Mouse (Mus musculus) embryonic facial prominence, embryonic 13.5 days (tissue): ENCODE measurements at regions not wholly inside any gene's neighbourhood (a gene's known extent, or its start where the extent isn't known, plus 50 kb on each side); places are given as distances from the start of the nearest gene placed in this dataset.

Experiments
- ATAC-seq: fragments of 200-750 bp; cut with Nextera tagmentation; 2 replicates; pipeline ENCODE4 v1.8.0; 2017; ENCODE audit warnings: low read depth; ENCODE audit not compliant: insufficient number of reproducible peaks, insufficient read depth, low FRiP score, low TSS enrichment
- H3K27ac ChIP-seq: fragments of 300-500 bp; sonication (generic); 2 replicates; pipeline ENCODE4 v1.5.1; 2015; ENCODE audit warnings: moderate library complexity, mild to moderate bottlenecking, inconsistent platforms
- H3K27me3 ChIP-seq: fragments of 300-500 bp; sonication (generic); 2 replicates; pipeline ENCODE4 v1.6.1; 2015; ENCODE audit warnings: mild to moderate bottlenecking, inconsistent platforms
- H3K36me3 ChIP-seq: fragments of 300-500 bp; sonication (generic); 2 replicates; pipeline ENCODE4 v1.6.1; 2015; ENCODE audit warnings: mild to moderate bottlenecking, inconsistent platforms
- H3K4me1 ChIP-seq: fragments of 300-500 bp; sonication (generic); 2 replicates; pipeline ENCODE4 v1.6.1; 2015; ENCODE audit warnings: inconsistent platforms
- H3K4me2 ChIP-seq: fragments of 300-500 bp; sonication (generic); 2 replicates; pipeline ENCODE4 v1.6.1; 2015; ENCODE audit warnings: moderate library complexity, mild to moderate bottlenecking, inconsistent platforms
- H3K4me3 ChIP-seq: fragments of 300-500 bp; sonication (generic); 2 replicates; pipeline ENCODE4 v1.5.1; 2015; ENCODE audit warnings: mild to moderate bottlenecking, inconsistent platforms
- H3K9ac ChIP-seq: fragments of 300-500 bp; sonication (generic); 2 replicates; pipeline ENCODE4 v1.6.1; 2015; ENCODE audit warnings: mild to moderate bottlenecking, inconsistent platforms
- H3K9me3 ChIP-seq: fragments of 300-500 bp; sonication (generic); 2 replicates; pipeline ENCODE4 v1.6.1; 2016; ENCODE audit warnings: inconsistent platforms
- WGBS: fragments of 180-500 bp; shearing (Covaris S2); methylation state at CpG from one replicate; pipeline ENCODE4 v1.1.7; 2015; ENCODE audit warnings: mixed read lengths; 5-methylcytosine and 5-hydroxymethylcytosine counted together

- no peak for ATAC-seq
These were observed 254.1 kb upstream of the Plxna2 start for GRCm38 (mm10) chr1:194363917-194364316.

DNA sequence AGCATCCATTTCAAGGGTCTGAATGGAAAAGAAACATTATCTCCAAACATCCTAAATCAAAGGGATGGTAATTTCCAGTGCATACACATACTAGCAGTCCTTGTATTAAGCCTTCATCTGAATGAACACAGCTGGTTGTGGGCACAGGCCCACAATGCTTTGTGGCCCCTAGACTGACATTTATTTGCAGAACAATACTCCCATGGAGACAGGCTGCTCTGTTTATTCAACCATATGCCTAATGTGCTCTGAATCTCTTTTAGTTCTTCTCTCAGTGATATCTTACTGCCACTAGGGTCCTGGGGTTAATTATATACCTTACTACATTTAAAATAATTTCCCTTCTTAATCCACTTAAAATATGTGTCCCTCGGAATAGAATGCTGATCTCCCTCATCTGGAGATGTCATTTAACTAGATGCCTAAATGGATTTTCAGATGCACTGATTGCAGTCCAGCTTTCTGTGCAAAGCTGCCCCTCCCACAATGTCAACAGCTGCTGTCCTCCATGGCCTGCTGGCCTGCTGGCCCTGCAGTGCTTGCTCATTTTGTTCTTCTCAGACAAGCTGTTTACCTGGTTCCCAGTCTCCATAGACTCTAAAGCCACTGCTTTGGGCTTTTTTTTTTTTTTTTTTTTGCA, 254.8 kb upstream of the Plxna2 start:
- H3K4me2 ChIP-seq = no peak overlapping the region
- no peak overlapping the region for H3K27ac ChIP-seq
- H3K27me3 ChIP-seq = no peaks in the 10 kb centered on the region
- H3K9ac ChIP-seq = no peak overlapping the region
- H3K9me3 ChIP-seq = no peaks in the 10 kb centered on the region
- H3K4me1 ChIP-seq = no peaks in the 10 kb centered on the region
- no peak overlapping the region for H3K4me3 ChIP-seq
- 24% methylated on average over 1 of the region's 1 CpGs for WGBS
- no peaks in the 10 kb centered on the region for H3K36me3 ChIP-seq
- no peak for ATAC-seq

More at GRCm38 (mm10) chr1:194363917-194364316, 254.1 kb upstream of the Plxna2 start:
- Histone ChIP-seq H3K4me2 (no peak overlapping the region), H3K4me1 (no peaks in the 10 kb centered on the region), H3K36me3 (no peaks in the 10 kb centered on the region), H3K4me3 (no peak overlapping the region), H3K27ac (no peak overlapping the region), H3K9ac (no peak overlapping the region), H3K27me3 (no peaks in the 10 kb centered on the region), H3K9me3 (no peaks in the 10 kb centered on the region)
- 80% methylated on average over 5 of the region's 5 CpGs for WGBS

DNA sequence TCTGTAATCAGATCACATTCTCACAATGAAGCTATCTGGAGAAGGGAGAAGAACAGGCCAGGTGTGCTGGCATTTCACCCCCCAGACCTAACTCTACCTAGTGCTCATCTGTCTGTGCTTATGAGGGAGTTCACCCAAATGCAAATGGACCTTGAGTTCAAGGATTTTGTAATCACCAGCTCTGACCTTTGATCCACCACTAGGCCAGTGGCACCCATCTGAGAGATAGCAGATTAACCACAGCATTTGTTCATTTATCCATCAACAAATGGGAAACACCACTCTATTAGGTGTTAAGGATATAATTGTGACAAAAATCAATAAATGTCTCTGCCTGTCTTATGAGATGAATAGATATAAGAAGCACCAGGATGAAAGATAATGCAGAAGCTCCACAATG, 255.7 kb upstream of the Plxna2 start:
- H3K27ac ChIP-seq = no peak overlapping the region
- no peak overlapping the region for H3K4me3 ChIP-seq
- H3K36me3 ChIP-seq = no peaks in the 10 kb centered on the region
- H3K4me2 ChIP-seq = no peak overlapping the region
- H3K4me1 ChIP-seq = no peaks in the 10 kb centered on the region
- ATAC-seq = no peak
- H3K9me3 ChIP-seq = no peaks in the 10 kb centered on the region
- no peak overlapping the region for H3K9ac ChIP-seq
- H3K27me3 ChIP-seq = no peaks in the 10 kb centered on the region

- Histone ChIP-seq H3K9me3 (no peaks in the 10 kb centered on the region), H3K4me2 (no peak overlapping the region), H3K4me3 (no peak overlapping the region), H3K36me3 (no peaks in the 10 kb centered on the region), H3K9ac (no peak overlapping the region), H3K27me3 (no peaks in the 10 kb centered on the region), H3K4me1 (no peaks in the 10 kb centered on the region), H3K27ac (no peak overlapping the region)
- no peak for ATAC-seq
- 25% methylated on average over 1 of the region's 1 CpGs for WGBS
These were observed 256.7 kb upstream of the Plxna2 start for GRCm38 (mm10) chr1:194361316-194361715.

GRCm38 (mm10) chr1:194354332-194355120, 263.5 kb upstream of the Plxna2 start:
- 47% methylated on average over 1 of the region's 1 CpGs for WGBS
- Histone ChIP-seq H3K4me3 (no peak overlapping the region), H3K4me2 (no peak overlapping the region), H3K4me1 (no peaks in the 10 kb centered on the region), H3K27ac (no peak overlapping the region), H3K36me3 (no peaks in the 10 kb centered on the region), H3K27me3 (no peaks in the 10 kb centered on the region), H3K9ac (no peak overlapping the region), H3K9me3 (no peaks in the 10 kb centered on the region)
- no peak for ATAC-seq

DNA sequence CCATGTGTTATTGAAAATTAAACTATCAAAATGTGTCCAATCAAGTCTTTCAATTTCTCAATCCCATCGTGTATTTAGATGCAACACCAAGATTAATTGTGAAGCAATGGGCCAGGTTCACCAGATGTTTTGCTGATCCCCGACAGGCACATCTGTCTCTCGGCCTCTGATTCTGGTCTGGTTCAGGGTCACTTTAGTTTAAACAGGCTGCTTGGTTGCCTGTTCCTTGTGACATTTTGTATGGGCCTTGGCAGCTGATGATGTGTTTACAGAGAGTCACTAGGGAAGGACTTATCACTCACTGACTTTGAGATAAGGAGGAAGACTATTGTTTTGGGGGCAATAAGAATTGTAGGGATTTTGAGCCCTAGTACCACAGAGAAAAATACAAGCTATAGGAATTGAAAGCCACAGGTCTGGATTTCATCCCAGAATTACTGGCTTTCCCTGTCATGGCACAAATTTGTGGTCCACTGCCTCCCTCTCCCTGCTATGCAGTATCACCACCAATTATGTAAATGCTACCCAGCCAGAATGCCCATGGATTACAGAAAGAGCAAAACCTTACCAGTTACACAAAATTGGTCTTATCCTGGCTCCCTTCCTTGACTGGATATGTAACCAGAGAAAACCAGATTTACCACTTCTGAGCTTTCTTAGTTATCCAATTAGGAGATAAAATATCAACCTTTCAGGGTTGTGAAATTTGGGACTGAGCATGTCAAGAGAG, 272.5 kb upstream of the Plxna2 start:
- H3K9ac ChIP-seq = no peak overlapping the region
- no peaks in the 10 kb centered on the region for H3K36me3 ChIP-seq
- H3K4me3 ChIP-seq = no peak overlapping the region
- peak; percentile 59; the same call in 1 of the 2 replicates for ATAC-seq
- H3K27ac ChIP-seq = no peak overlapping the region
- 50% methylated on average over 3 of the region's 3 CpGs for WGBS
- H3K4me2 ChIP-seq = no peak overlapping the region
- no peaks in the 10 kb centered on the region for H3K27me3 ChIP-seq
- H3K9me3 ChIP-seq = no peaks in the 10 kb centered on the region
- peaks cover 10% of the 10 kb centered on the region; the same call in 1 of the 2 replicates for H3K4me1 ChIP-seq

DNA sequence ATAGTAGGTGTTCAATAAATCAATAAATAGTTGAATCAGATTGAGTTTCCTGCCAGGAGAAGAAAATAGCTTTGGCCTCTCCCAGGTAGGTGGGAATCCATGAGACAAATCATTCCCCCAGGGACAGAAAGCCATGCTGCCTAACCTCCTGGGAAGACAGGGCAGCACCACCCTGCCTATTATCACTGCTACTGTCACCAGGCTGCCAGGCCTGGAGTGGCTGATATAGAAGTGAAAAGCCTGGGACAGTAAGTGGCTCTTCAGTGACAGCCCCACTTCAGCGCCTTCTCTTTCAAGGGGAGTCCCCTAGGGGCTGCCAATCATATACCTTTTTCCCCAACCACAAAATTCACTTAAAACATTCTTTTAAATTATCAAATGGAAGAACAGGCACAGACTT, 275.4 kb upstream of the Plxna2 start:
- H3K4me3 ChIP-seq = no peak overlapping the region
- H3K9ac ChIP-seq = no peak overlapping the region
- H3K27me3 ChIP-seq = no peaks in the 10 kb centered on the region
- no peak overlapping the region for H3K4me2 ChIP-seq
- no peak for ATAC-seq
- WGBS = 63% methylated on average over 1 of the region's 1 CpGs
- no peaks in the 10 kb centered on the region for H3K9me3 ChIP-seq
- H3K27ac ChIP-seq = no peak overlapping the region
- H3K36me3 ChIP-seq = no peaks in the 10 kb centered on the region
- H3K4me1 ChIP-seq = peaks cover 20% of the 10 kb centered on the region

DNA sequence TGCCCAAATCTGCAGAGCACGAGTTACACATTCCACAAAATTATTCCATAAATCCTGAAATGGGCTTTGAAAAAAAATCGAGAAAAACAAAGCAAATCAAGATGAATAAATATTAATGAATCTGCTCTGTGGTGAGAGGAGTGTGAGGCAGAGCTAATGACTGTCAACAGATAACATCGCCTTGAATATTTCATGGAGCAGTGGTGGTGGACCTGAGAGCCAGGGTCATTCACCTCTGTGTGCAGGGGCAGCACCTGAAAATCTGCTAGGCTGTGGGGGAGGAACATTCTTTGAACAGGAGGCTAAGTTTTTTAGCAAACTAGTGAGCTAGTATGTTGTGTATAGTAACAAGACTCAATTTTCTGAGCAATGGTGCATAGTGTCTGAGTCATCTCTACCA, 276.3 kb upstream of the Plxna2 start:
- Histone ChIP-seq H3K9me3 (no peaks in the 10 kb centered on the region), H3K27ac (no peak overlapping the region), H3K4me2 (no peak overlapping the region), H3K4me1 (peaks cover 20% of the 10 kb centered on the region), H3K36me3 (no peaks in the 10 kb centered on the region), H3K9ac (no peak overlapping the region), H3K27me3 (no peaks in the 10 kb centered on the region), H3K4me3 (no peak overlapping the region)
- 29% methylated on average over 3 of the region's 3 CpGs for WGBS
- ATAC-seq = no peak

GRCm38 (mm10) chr1:194334752-194335719, 283.0 kb upstream of the Plxna2 start:
- WGBS = 61% methylated on average over 5 of the region's 5 CpGs

DNA sequence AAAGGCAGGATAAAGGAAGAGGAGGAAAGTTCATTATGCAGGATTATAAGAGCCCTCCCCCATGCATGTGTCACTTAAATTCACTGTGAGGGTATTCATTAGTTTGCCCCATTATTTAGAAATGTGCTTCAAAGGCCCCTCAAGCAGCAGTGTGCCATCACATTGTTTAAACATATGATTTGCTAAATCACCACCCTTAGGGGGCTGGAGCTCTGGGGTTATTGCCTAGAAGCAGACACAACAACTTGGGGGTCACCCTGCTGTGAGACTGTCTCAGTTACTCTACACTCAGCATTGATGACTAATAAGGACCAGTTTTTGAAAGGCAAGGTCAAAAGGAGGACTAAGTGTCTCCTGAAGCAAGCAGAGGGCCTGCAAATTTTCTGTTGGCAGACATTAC, 285.4 kb upstream of the Plxna2 start:
- Histone ChIP-seq H3K27ac (no peak overlapping the region), H3K9me3 (no peaks in the 10 kb centered on the region), H3K4me3 (no peak overlapping the region), H3K36me3 (no peaks in the 10 kb centered on the region), H3K9ac (no peak overlapping the region), H3K4me1 (no peaks in the 10 kb centered on the region), H3K27me3 (no peaks in the 10 kb centered on the region), H3K4me2 (no peak overlapping the region)
- no peak for ATAC-seq

More at GRCm38 (mm10) chr1:194334752-194335719, 283.0 kb upstream of the Plxna2 start:
- Histone ChIP-seq H3K9ac (no peak overlapping the region), H3K4me2 (no peak overlapping the region), H3K4me1 (peaks cover 9% of the 10 kb centered on the region; the same call in 1 of the 2 replicates), H3K4me3 (no peak overlapping the region), H3K27ac (no peak overlapping the region), H3K9me3 (no peaks in the 10 kb centered on the region), H3K27me3 (no peaks in the 10 kb centered on the region), H3K36me3 (no peaks in the 10 kb centered on the region)
- ATAC-seq = no peak

DNA sequence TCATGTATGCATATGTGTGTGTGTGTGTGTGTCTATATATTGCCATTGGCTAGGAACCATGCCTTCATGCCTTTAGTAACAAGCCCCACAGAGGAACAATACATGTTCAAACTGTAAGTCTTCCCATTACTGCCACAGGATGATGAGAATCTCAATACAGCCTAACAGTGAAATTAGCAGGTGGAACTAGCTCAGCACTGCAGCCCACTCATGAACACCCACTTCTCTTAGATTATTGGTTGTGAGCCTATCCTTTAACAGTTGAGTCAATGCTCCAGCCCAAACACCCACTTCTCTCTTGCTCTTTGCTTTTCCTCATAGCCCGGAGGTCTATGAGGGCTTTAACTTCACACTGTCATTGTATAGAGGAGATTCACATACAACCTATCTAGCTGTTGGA, 287.5 kb upstream of the Plxna2 start:
- Histone ChIP-seq H3K4me3 (no peak overlapping the region), H3K36me3 (no peaks in the 10 kb centered on the region), H3K9ac (no peak overlapping the region), H3K27me3 (no peaks in the 10 kb centered on the region), H3K27ac (no peak overlapping the region), H3K4me1 (no peaks in the 10 kb centered on the region), H3K4me2 (no peak overlapping the region), H3K9me3 (no peaks in the 10 kb centered on the region)
- 95% methylated on average over 1 of the region's 1 CpGs for WGBS
- ATAC-seq = no peak
